Mouse (Mus musculus): ENCODE results near the gene Klhl23. TPM values are rescaled to one million over a fixed set of nuclear protein-coding genes. Genes with fewer than 3 reads are reported as not detected.
A peak's percentile ranks its signal among the peaks of the same experiment; 100 is the strongest.

The Klhl23 gene
- polyA plus RNA-seq, 1 experiment from 2014 or later = 98.2 TPM

GRCm38 (mm10) chr2:69840261-69840660, 18.5 kb downstream of the Klhl23 start:
- H3K4me2 ChIP-seq (ENCODE audit: low read length) = no peak overlapping the region
- H3K9ac ChIP-seq (ENCODE audit: low read depth, low read length) = no peak overlapping the region
- no peak overlapping the region for H3K4me3 ChIP-seq (ENCODE audit: low read length)
- WGBS = 35% methylated on average over 6 of the region's 6 CpGs
- no peaks in the 10 kb centered on the region for H3K9me3 ChIP-seq (ENCODE audit: control insufficient read depth, low read length)
- no peak for ATAC-seq
- no peaks in the 10 kb centered on the region for H3K4me1 ChIP-seq (ENCODE audit: control insufficient read depth, insufficient read depth, low read depth, low read length)
- H3K36me3 ChIP-seq (ENCODE audit: control insufficient read depth, insufficient read depth, low read length) = peaks cover 9% of the 10 kb centered on the region
- H3K27me3 ChIP-seq (replicated peaks; ENCODE audit: control insufficient read depth, insufficient read depth, low read length) = no peaks in the 10 kb centered on the region
- H3K27ac ChIP-seq (ENCODE audit: low read depth, low read length) = no peak overlapping the region

GRCm38 (mm10) chr2:69849215-69849614, 27.5 kb downstream of the Klhl23 start:
- 62% methylated on average over 6 of the region's 6 CpGs for WGBS
- H3K27me3 ChIP-seq (replicated peaks; ENCODE audit: control insufficient read depth, insufficient read depth, low read length) = no peaks in the 10 kb centered on the region
- ATAC-seq = no peak
- no peaks in the 10 kb centered on the region for H3K36me3 ChIP-seq (ENCODE audit: control insufficient read depth, insufficient read depth, low read length)
- no peak overlapping the region for H3K4me3 ChIP-seq (ENCODE audit: low read length)
- H3K4me2 ChIP-seq (ENCODE audit: low read length) = no peak overlapping the region
- no peak overlapping the region for H3K9ac ChIP-seq (ENCODE audit: low read depth, low read length)
- H3K27ac ChIP-seq (ENCODE audit: low read depth, low read length) = no peak overlapping the region
- H3K4me1 ChIP-seq (ENCODE audit: control insufficient read depth, insufficient read depth, low read depth, low read length) = no peaks in the 10 kb centered on the region
- 0 out of 2 replicates have a peak, but pooled peaks cover 3% of the 10 kb centered on the region for H3K9me3 ChIP-seq (ENCODE audit: control insufficient read depth, low read length)

- no peaks in the 10 kb centered on the region for H3K9me3 ChIP-seq (ENCODE audit: control insufficient read depth, low read length)
- no peak for ATAC-seq
- no peak overlapping the region for H3K9ac ChIP-seq (ENCODE audit: low read depth, low read length)
- no peak overlapping the region for H3K4me3 ChIP-seq (ENCODE audit: low read length)
- H3K27me3 ChIP-seq (replicated peaks; ENCODE audit: control insufficient read depth, insufficient read depth, low read length) = no peaks in the 10 kb centered on the region
- no peaks in the 10 kb centered on the region for H3K36me3 ChIP-seq (ENCODE audit: control insufficient read depth, insufficient read depth, low read length)
- H3K27ac ChIP-seq (ENCODE audit: low read depth, low read length) = no peak overlapping the region
- 76% methylated on average over 2 of the region's 2 CpGs for WGBS
- no peak overlapping the region for H3K4me2 ChIP-seq (ENCODE audit: low read length)
- no peaks in the 10 kb centered on the region for H3K4me1 ChIP-seq (ENCODE audit: control insufficient read depth, insufficient read depth, low read depth, low read length)
Observed at GRCm38 (mm10) chr2:69851427-69852058, 29.8 kb downstream of the Klhl23 start.

- 66% methylated on average over 8 of the region's 8 CpGs for whole genome bisulfite sequencing
- Histone ChIP-seq H3K9me3 (ENCODE audit: control insufficient read depth, low read length) (no peaks in the 10 kb centered on the region), H3K27ac (ENCODE audit: low read depth, low read length) (no peak overlapping the region), H3K4me3 (ENCODE audit: low read length) (no peak overlapping the region), H3K9ac (ENCODE audit: low read depth, low read length) (no peak overlapping the region), H3K36me3 (ENCODE audit: control insufficient read depth, insufficient read depth, low read length) (no peaks in the 10 kb centered on the region), H3K4me1 (ENCODE audit: control insufficient read depth, insufficient read depth, low read depth, low read length) (no peaks in the 10 kb centered on the region), H3K4me2 (ENCODE audit: low read length) (no peak overlapping the region), H3K27me3 (replicated peaks; ENCODE audit: control insufficient read depth, insufficient read depth, low read length) (no peaks in the 10 kb centered on the region)
- ATAC-seq = no peak
Observed at GRCm38 (mm10) chr2:69856392-69856791, 34.6 kb downstream of the Klhl23 start.

GRCm38 (mm10) chr2:69857882-69858281, 36.1 kb downstream of the Klhl23 start:
- no peaks in the 10 kb centered on the region for H3K36me3 ChIP-seq (ENCODE audit: control insufficient read depth, insufficient read depth, low read length)
- no peaks in the 10 kb centered on the region for H3K27me3 ChIP-seq (replicated peaks; ENCODE audit: control insufficient read depth, insufficient read depth, low read length)
- no peak overlapping the region for H3K27ac ChIP-seq (ENCODE audit: low read depth, low read length)
- H3K4me2 ChIP-seq (ENCODE audit: low read length) = no peak overlapping the region
- peaks cover 8% of the 10 kb centered on the region for H3K4me1 ChIP-seq (ENCODE audit: control insufficient read depth, insufficient read depth, low read depth, low read length)
- 92% methylated on average over 1 of the region's 1 CpGs for WGBS
- no peak for ATAC-seq
- H3K9ac ChIP-seq (ENCODE audit: low read depth, low read length) = no peak overlapping the region
- no peak overlapping the region for H3K4me3 ChIP-seq (ENCODE audit: low read length)
- H3K9me3 ChIP-seq (ENCODE audit: control insufficient read depth, low read length) = no peaks in the 10 kb centered on the region

- Histone ChIP-seq H3K4me2 (ENCODE audit: low read length) (peak overlapping the region; percentile 84), H3K4me3 (ENCODE audit: low read length) (peak overlapping the region; percentile 99), H3K27me3 (replicated peaks; ENCODE audit: control insufficient read depth, insufficient read depth, low read length) (no peaks in the 10 kb centered on the region), H3K4me1 (ENCODE audit: control insufficient read depth, insufficient read depth, low read depth, low read length) (peaks cover 18% of the 10 kb centered on the region), H3K27ac (ENCODE audit: low read depth, low read length) (peak overlapping the region; percentile 93), H3K9me3 (ENCODE audit: control insufficient read depth, low read length) (no peaks in the 10 kb centered on the region), H3K9ac (ENCODE audit: low read depth, low read length) (peak overlapping the region; percentile 98), H3K36me3 (ENCODE audit: control insufficient read depth, insufficient read depth, low read length) (no peaks in the 10 kb centered on the region)
- ATAC-seq = peak; percentile 68
- WGBS = 10% methylated on average over 13 of the region's 13 CpGs
Observed at GRCm38 (mm10) chr2:69860972-69861452, 39.3 kb downstream of the Klhl23 start.

GRCm38 (mm10) chr2:69861485-69862091, 39.8 kb downstream of the Klhl23 start, which contains the start of gene Ssb:
Gene Ssb (plus strand): TSS chr2:69861562.
- peaks cover 18% of the 10 kb centered on the region for H3K4me1 ChIP-seq (ENCODE audit: control insufficient read depth, insufficient read depth, low read depth, low read length)
- H3K4me3 ChIP-seq (ENCODE audit: low read length) = peak within 1 kb of the TSS; percentile 99
- H3K9me3 ChIP-seq (ENCODE audit: control insufficient read depth, low read length) = no peaks in the 10 kb centered on the region
- H3K27me3 ChIP-seq (replicated peaks; ENCODE audit: control insufficient read depth, insufficient read depth, low read length) = no peaks in the 10 kb centered on the region
- H3K27ac ChIP-seq (ENCODE audit: low read depth, low read length) = peak within 1 kb of the TSS; percentile 93
- under 1% methylated on average over 58 of the region's 66 CpGs for WGBS
- peak within 1 kb of the TSS; percentile 98 for H3K9ac ChIP-seq (ENCODE audit: low read depth, low read length)
- no peaks in the 10 kb centered on the region for H3K36me3 ChIP-seq (ENCODE audit: control insufficient read depth, insufficient read depth, low read length)
- H3K4me2 ChIP-seq (ENCODE audit: low read length) = peak within 1 kb of the TSS; percentile 84
- ATAC-seq = peak; percentile 98

- Histone ChIP-seq H3K36me3 (ENCODE audit: control insufficient read depth, insufficient read depth, low read length) (peaks cover 2% of the 10 kb centered on the region; the same call in 1 of the 2 replicates), H3K4me1 (ENCODE audit: control insufficient read depth, insufficient read depth, low read depth, low read length) (peaks cover 18% of the 10 kb centered on the region), H3K9me3 (ENCODE audit: control insufficient read depth, low read length) (no peaks in the 10 kb centered on the region), H3K4me2 (ENCODE audit: low read length) (peak overlapping the region; percentile 72), H3K27me3 (replicated peaks; ENCODE audit: control insufficient read depth, insufficient read depth, low read length) (no peaks in the 10 kb centered on the region), H3K27ac (ENCODE audit: low read depth, low read length) (peak overlapping the region; percentile 93; the same call in 1 of the 2 replicates), H3K9ac (ENCODE audit: low read depth, low read length) (peak overlapping the region; percentile 98), H3K4me3 (ENCODE audit: low read length) (peak overlapping the region; percentile 99)
- no peak for ATAC-seq
- 3% methylated on average over 13 of the region's 13 CpGs for WGBS
Observed at GRCm38 (mm10) chr2:69862117-69862657, 40.4 kb downstream of the Klhl23 start.

GRCm38 (mm10) chr2:69883990-69884391, 62.2 kb downstream of the Klhl23 start:
- no peak overlapping the region for H3K4me2 ChIP-seq (ENCODE audit: low read length)
- no peaks in the 10 kb centered on the region for H3K9me3 ChIP-seq (ENCODE audit: control insufficient read depth, low read length)
- ATAC-seq = no peak
- H3K27me3 ChIP-seq (replicated peaks; ENCODE audit: control insufficient read depth, insufficient read depth, low read length) = no peaks in the 10 kb centered on the region
- no peaks in the 10 kb centered on the region for H3K36me3 ChIP-seq (ENCODE audit: control insufficient read depth, insufficient read depth, low read length)
- peaks cover 6% of the 10 kb centered on the region; the same call in 1 of the 2 replicates for H3K4me1 ChIP-seq (ENCODE audit: control insufficient read depth, insufficient read depth, low read depth, low read length)
- H3K4me3 ChIP-seq (ENCODE audit: low read length) = no peak overlapping the region
- H3K9ac ChIP-seq (ENCODE audit: low read depth, low read length) = no peak overlapping the region
- H3K27ac ChIP-seq (ENCODE audit: low read depth, low read length) = no peak overlapping the region
- 67% methylated on average over 2 of the region's 2 CpGs for WGBS

Data from hindbrain, embryonic 16.5 days (tissue).